Mouse (Mus musculus): ENCODE measurements around the gene Sh3bgrl3.
A peak's percentile ranks its signal among the peaks of the same experiment; 100 is the strongest.

DNA sequence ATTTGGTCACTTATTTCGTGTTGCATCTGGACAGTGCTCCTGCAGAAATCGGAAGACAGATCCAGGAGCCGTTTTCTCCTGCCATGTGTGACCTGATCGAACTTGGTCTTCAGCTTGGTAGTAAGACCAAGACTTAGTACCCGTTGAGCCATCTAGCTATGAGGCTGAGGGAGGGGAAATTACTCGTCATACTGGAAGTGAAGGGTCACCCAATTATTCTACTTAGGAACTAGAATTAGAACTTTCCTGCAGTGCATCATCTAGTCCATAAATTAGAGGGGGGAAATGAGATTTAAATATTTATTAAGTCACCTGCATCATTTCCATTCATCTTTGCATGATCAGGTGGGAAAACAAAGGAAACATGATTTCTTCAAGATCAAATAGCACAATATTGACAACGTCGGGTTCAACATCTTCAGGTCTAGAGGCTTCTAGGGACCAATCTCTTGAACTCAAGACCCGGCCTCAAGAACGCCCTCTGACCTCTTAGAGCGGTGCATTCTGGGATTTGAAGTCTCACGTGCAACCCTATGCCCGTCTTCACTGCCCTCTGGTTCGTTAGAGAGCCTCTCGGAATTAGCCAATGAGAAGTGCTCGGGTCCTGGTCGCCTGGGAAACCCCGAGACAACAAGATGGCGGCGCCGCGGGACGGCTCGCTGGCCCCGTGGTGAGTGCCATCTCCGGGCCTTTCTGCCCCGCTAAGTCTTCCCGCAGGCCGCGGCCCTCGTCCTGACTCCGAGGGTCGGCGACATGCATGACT is 26.4 kb downstream of the Sh3bgrl3 start, which contains the start of gene Ubxn11:
- no peak for TF ChIP-seq ZNF384 (IDR thresholded peaks at IDR 0.05; ENCODE audit: low read depth, low read length)
- TF ChIP-seq MAFK (IDR thresholded peaks at IDR 0.05; ENCODE audit: insufficient read depth, low read depth, low read length), result no peak
- TF ChIP-seq CHD2 (IDR thresholded peaks at IDR 0.05; ENCODE audit: low read depth, low read length), result peak; percentile 60; the same call in 1 of the 2 replicates
- no peak for TF ChIP-seq ZC3H11A (IDR thresholded peaks at IDR 0.05; ENCODE audit: borderline replicate concordance, low read depth, low read length)
